Mouse (Mus musculus): ENCODE results near the gene 2010300C02Rik. TPM values are rescaled to one million over a fixed set of nuclear protein-coding genes. Genes with fewer than 3 reads are reported as not detected.

Gene 2010300C02Rik
- polyA plus RNA-seq, 1 experiment, result 0.01 TPM

DNA sequence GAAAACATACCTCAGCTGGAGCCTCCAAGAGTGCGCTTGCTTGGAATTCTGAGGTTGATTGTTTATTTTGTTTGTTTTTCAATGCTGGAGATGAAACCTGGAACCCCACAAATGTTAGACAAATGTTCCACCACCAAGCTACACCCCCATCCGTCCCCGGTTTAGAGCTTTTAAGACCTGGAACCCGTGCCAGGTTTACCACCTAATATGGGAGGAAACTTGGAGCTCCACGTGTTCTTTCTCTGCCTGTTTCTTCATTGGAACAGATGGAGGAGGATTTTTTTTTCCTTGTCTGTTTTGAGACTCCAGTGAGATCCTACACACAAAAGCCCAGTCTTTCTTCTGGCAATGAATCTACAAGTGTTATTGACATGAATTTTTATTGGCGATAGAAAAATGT is 30.2 kb downstream of the 2010300C02Rik start:
- no peak for TF ChIP-seq GATA1 (IDR thresholded peaks at IDR 0.05; ENCODE audit: low read length)

DNA sequence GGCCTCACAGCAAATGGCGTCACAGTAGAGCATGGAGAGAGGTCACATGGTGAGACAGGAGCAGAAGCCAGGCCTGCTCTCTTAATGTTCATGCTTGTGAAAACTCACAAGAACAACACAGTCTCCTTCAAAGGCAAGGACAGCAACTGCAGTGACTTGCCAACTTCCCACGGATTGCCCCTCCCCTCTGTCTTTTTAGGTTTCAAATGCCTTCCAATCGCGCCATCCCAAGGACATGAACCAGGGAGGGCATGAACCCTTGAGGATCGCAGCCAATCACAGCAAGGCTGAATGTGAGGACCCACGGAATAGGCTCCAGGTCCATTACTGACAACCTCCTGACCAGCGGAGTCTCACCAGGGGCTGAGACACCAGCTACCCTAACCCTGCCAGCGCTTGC is 31.5 kb downstream of the 2010300C02Rik start:
- no peak for TF ChIP-seq GATA1 (IDR thresholded peaks at IDR 0.05; ENCODE audit: low read length)

GRCm38 (mm10) chr1:37687515-37687914 is 32.4 kb downstream of the 2010300C02Rik start:
- TF ChIP-seq GATA1 (IDR thresholded peaks at IDR 0.05; ENCODE audit: low read length), result no peak

GRCm38 (mm10) chr1:37686953-37687441 is 32.9 kb downstream of the 2010300C02Rik start:
- no peak for TF ChIP-seq GATA1 (IDR thresholded peaks at IDR 0.05; ENCODE audit: low read length)

GRCm38 (mm10) chr1:37678327-37679123 is 41.4 kb downstream of the 2010300C02Rik start:
- TF ChIP-seq GATA1 (IDR thresholded peaks at IDR 0.05; ENCODE audit: low read length), result no peak

GRCm38 (mm10) chr1:37676967-37677512 is 42.8 kb downstream of the 2010300C02Rik start:
- no peak for TF ChIP-seq GATA1 (IDR thresholded peaks at IDR 0.05; ENCODE audit: low read length)

DNA sequence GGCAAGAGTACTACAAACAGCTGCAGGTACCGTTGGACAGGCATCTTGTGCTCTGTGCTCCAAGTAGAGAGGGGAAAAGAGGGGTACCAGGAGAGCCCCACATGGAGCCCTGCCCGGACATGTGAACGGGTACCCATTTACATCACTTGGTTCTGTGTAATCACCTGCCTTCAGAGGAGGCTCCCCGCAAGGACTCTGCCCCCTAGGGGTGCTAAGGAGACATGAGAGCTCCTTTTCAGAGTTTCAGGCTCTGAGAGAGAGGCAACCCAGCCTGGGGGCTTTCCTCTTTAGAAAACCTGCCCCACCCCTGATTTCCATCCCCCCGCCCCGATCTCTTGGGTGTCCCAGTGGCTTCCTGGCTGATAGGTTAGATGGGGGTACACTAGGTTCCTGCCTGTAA is 44.4 kb downstream of the 2010300C02Rik start:
- TF ChIP-seq GATA1 (IDR thresholded peaks at IDR 0.05; ENCODE audit: low read length), result no peak

- no peak for TF ChIP-seq GATA1 (IDR thresholded peaks at IDR 0.05; ENCODE audit: low read length)
Measured at GRCm38 (mm10) chr1:37674266-37674665, 45.6 kb downstream of the 2010300C02Rik start.

DNA sequence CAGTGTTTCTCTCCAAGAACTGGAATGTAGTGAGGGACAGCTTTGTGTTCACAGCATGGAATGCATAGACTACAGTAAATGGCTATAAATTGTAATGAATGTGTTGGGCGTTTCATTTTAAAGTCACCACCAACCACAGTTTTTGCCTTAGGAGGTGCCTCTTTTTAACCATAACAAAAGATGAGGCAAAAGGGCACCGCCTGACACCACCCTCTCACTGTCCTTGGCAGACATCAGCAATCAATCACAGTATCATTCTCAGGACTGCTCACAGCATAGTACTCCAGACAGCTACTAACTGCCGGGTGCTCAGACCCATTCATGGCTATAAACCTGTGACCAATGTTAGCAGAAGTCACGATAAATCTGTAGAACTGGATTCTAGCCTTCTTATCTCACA is 48.6 kb downstream of the 2010300C02Rik start:
- no peak for TF ChIP-seq GATA1 (IDR thresholded peaks at IDR 0.05; ENCODE audit: low read length)

GRCm38 (mm10) chr1:37667386-37667785 is 52.5 kb downstream of the 2010300C02Rik start:
- no peak for TF ChIP-seq GATA1 (IDR thresholded peaks at IDR 0.05; ENCODE audit: low read length)

- TF ChIP-seq GATA1 (IDR thresholded peaks at IDR 0.05; ENCODE audit: low read length), result no peak
Measured at GRCm38 (mm10) chr1:37666587-37666986, 53.3 kb downstream of the 2010300C02Rik start.

DNA sequence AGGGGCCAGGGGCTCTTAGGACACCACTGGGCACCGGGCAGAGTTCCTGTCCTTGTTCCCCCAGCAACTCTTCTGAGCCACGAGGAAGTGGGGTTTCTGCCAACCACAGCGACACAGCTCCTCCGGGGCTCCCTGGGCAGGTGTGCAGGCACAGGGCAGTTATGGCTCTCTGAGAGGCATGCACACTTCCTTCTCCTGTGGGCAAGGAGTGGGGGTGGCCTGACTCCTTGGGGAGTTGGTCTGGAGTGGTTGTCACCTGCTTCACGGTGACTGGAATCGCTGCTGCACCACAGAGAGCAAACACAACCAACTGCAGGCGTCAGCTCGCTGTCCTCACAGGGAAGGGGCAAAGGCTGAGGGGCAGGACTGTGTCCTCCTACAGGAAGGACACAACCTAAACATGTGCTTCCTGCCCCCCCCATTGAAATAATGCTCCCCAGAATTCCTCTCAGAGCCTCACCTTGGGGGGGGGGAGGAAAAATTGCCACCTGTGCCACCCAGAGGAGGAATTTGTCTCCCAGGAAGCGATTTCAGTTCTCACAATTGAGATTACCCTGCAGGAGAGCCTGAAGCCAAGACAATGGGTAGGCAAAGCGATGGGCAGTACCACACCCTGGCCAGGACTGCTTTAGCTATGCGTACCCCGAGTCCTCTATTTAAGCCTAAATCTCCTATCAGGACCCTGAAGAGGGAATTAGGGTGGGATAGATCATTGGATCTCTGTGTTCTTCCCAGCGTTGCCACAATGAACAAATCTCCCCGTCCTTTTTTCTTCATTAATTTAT is 54.2 kb downstream of the 2010300C02Rik start:
- no peak for TF ChIP-seq GATA1 (IDR thresholded peaks at IDR 0.05; ENCODE audit: low read length)

- TF ChIP-seq GATA1 (IDR thresholded peaks at IDR 0.05; ENCODE audit: low read length), result no peak
Measured at GRCm38 (mm10) chr1:37664496-37664895, 55.4 kb downstream of the 2010300C02Rik start.

DNA sequence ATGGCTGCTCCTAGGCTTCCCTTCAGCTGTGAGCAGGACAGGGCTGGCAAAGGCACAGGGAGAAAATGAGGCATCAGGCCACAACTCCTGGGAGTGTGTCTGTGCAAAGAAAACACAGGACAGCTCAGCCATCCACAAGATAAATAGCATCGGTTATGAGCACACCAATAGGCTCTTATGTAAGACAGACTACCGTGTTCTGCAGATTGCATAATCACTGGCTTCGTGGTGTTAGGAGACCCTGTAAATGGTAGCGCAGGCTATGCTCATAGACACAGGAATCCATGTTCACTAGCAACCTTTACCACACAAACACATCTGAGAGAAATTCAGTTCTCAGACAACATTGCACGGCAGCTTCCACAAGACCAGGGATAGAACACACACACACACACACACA is 56.3 kb downstream of the 2010300C02Rik start:
- TF ChIP-seq GATA1 (IDR thresholded peaks at IDR 0.05; ENCODE audit: low read length), result no peak

DNA sequence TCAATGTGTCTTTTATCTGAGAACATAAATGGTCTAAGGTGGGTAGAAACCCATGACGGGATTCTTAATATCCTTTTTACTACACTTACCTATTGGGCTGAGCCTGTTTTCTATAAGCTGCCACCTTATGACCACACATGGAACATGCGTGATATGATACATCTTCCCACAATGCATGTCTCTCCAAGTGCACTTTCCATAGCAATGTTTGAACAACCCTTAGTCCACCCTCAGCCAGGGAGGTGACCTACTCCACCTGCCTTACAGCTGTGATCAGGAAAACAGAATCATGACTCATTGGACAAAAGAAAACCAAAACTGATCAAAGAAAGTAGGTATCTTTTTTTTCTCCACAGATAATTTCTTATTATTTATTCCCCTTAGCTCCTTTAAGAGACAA is 63.9 kb downstream of the 2010300C02Rik start:
- no peak for TF ChIP-seq GATA1 (IDR thresholded peaks at IDR 0.05; ENCODE audit: low read length)

- TF ChIP-seq GATA1 (IDR thresholded peaks at IDR 0.05; ENCODE audit: low read length), result no peak
Measured at GRCm38 (mm10) chr1:37653992-37654391, 65.9 kb downstream of the 2010300C02Rik start.
